Mouse (Mus musculus): ENCODE measurements at regions not wholly inside any gene's neighbourhood (a gene's known extent, or its start where the extent isn't known, plus 50 kb on each side); places are given as distances from the start of the nearest gene placed in this dataset.

DNA sequence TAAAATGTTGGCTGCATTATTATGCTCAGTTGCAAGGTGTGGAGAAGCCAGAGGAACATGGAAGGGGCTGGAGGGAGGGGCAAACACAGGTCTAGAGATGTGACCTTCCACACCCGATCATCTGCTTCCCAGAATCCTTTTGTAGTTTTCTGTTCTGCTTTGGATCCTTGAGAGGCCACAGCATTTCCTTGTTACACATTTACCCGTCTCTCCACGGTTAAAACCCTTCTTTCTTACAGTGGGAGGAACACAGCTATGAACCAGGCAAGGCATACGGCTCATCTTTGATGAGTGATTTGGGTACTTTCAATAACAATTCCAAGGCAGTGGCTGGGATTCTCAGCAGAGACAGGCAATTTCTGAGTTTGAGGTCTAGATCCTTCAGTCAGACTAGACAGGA lies 53.6 kb upstream of the Ubr2 start:
- TF ChIP-seq CTCF (IDR thresholded peaks at IDR 0.05; ENCODE audit: borderline replicate concordance, insufficient read depth, low read depth, low read length) (no peak), POLR2A (IDR thresholded peaks at IDR 0.05; ENCODE audit: borderline replicate concordance, insufficient read depth, low read length) (no peak)
